Mouse (Mus musculus) bone marrow macrophage, adult 2 months (primary cell): ENCODE data around the gene Adm.

ENCODE experiments used
- CTCF ChIP-seq: IDR thresholded peaks from 2 replicates; pipeline ENCODE4 v1.5.1; 2012; ENCODE audit warnings: low read depth, mild to moderate bottlenecking, low read length, moderate library complexity
- POLR2A ChIP-seq: IDR thresholded peaks from 2 replicates; pipeline ENCODE4 v1.6.1; 2012; ENCODE audit warnings: mild to moderate bottlenecking, low read depth, low read length, borderline replicate concordance

GRCm38 (mm10) chr7:110649133-110649987 lies 21.9 kb downstream of the Adm start:
- TF ChIP-seq CTCF (peak; percentile 59), POLR2A (no peak)
